Mouse (Mus musculus): ENCODE data around the gene Fbxl18.

DNA sequence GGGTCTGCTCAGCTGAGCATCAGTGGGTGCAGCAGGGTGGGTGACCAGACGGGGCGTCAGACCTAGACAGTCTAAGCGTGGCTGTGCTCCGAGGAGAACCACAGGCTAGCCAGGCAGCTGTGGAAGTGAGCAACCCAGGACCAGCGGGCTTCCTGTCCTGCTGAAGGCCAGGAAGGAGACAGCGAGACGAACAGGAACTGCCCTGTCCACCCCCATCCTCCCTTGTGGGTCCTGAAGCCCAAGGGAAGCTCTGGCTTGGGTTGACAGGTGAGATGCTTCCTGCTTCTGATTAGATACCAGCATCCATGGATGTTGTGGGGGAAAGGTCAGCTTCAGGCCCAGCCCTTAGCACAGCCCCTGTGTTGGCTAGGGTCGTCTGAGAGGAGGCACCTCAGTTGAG lies 13.3 kb downstream of the Fbxl18 start:
- no peak for TF ChIP-seq CEBPB (IDR thresholded peaks at IDR 0.05; ENCODE audit: low read depth)
- TF ChIP-seq CTCF (IDR thresholded peaks at IDR 0.05; ENCODE audit: control insufficient read depth, insufficient read depth, insufficient read length), result no peak
- TF ChIP-seq MYOG (IDR thresholded peaks at IDR 0.05; ENCODE audit: control insufficient read depth, extremely low read depth, insufficient read length), result no peak

Measured in C2C12 (cell line).